Mouse (Mus musculus) embryonic facial prominence, embryonic 11.5 days (tissue): Measurements from ENCODE around the gene Msi2. TPM values are rescaled to one million over a fixed set of nuclear protein-coding genes. Genes with fewer than 3 reads are reported as not detected.

Source experiments
- ATAC-seq: fragments of 200-750 bp; cut with Nextera tagmentation; replicated peaks from 2 replicates; pipeline ENCODE4 v1.8.0; 2017; ENCODE audit warnings: low read depth; ENCODE audit not compliant: insufficient number of reproducible peaks, low FRiP score, low TSS enrichment
- DNase-seq: peaks from one replicate; pipeline ENCODE4 v3.0.0-alpha.2; 2015; ENCODE audit warnings: low spot score
- H3K27ac ChIP-seq: fragments of 300-500 bp; sonication (generic); replicated peaks from 2 replicates; pipeline ENCODE4 v1.5.1; 2014; ENCODE audit warnings: mild to moderate bottlenecking, low read depth, low read length, control low read depth
- H3K27me3 ChIP-seq: fragments of 300-500 bp; sonication (generic); 2 replicates; pipeline ENCODE4 v1.6.1; 2014; ENCODE audit warnings: mild to moderate bottlenecking, low read length, moderate library complexity, mixed read lengths; ENCODE audit not compliant: control insufficient read depth, insufficient read depth
- H3K36me3 ChIP-seq: fragments of 300-500 bp; sonication (generic); replicated peaks from 2 replicates; pipeline ENCODE4 v1.6.1; 2014; ENCODE audit warnings: low read depth, mild to moderate bottlenecking, low read length, moderate library complexity, mixed read lengths; ENCODE audit not compliant: control insufficient read depth, insufficient read depth
- H3K4me1 ChIP-seq: fragments of 300-500 bp; sonication (generic); 2 replicates; pipeline ENCODE4 v1.6.1; 2014; ENCODE audit warnings: low read length, mixed read lengths; ENCODE audit not compliant: control insufficient read depth, insufficient read depth
- H3K4me2 ChIP-seq: fragments of 300-500 bp; sonication (generic); 2 replicates; pipeline ENCODE4 v1.6.1; 2014; ENCODE audit warnings: low read depth, mild to moderate bottlenecking, control low read depth, low read length, moderate library complexity
- H3K4me3 ChIP-seq: fragments of 300-500 bp; sonication (generic); 2 replicates; pipeline ENCODE4 v1.5.1; 2014; ENCODE audit warnings: low read depth, low read length, control low read depth
- H3K9ac ChIP-seq: fragments of 300-500 bp; sonication (generic); replicated peaks from 2 replicates; pipeline ENCODE4 v1.6.1; 2014; ENCODE audit warnings: mild to moderate bottlenecking, control low read depth, low read length
- H3K9me3 ChIP-seq: fragments of 300-500 bp; sonication (generic); replicated peaks from 2 replicates; pipeline ENCODE4 v1.6.1; 2016; ENCODE audit warnings: mild to moderate bottlenecking, low read length, inconsistent platforms, mixed read lengths; ENCODE audit not compliant: control insufficient read depth
- WGBS: fragments of 180-500 bp; shearing (Covaris S2); extraction: QIAGEN DNeasy Blood & Tissue Kit; methylation state at CpG from one replicate; pipeline ENCODE4 v1.1.7; 2014; 5-methylcytosine and 5-hydroxymethylcytosine counted together
- polyA plus RNA-seq: library from polyadenylated mRNA; unstranded; fragments of >200 nt; fragmentation: Nextera tagmentation; extraction: Ambion mirVana; gene quantifications from 2 replicates; pipeline ENCODE4 v1.2.1, GENCODE M21; 2014

The Msi2 gene
- polyA plus RNA-seq, 1 experiment from 2014 or later, result 13.4 TPM

- no peaks in the 10 kb centered on the region for H3K36me3 ChIP-seq
- H3K9ac ChIP-seq, result no peak overlapping the region
These were observed 105.3 kb downstream of the Msi2 start for GRCm38 (mm10) chr11:88613008-88613407.

GRCm38 (mm10) chr11:88612141-88612540, 106.2 kb downstream of the Msi2 start:
- no peaks in the 10 kb centered on the region for H3K36me3 ChIP-seq
- no peaks in the 10 kb centered on the region for H3K4me1 ChIP-seq
- no peak overlapping the region for H3K9ac ChIP-seq
- DNase-seq (no peak), ATAC-seq (no peak)
- no peak overlapping the region for H3K27ac ChIP-seq
- H3K4me3 ChIP-seq, result no peak overlapping the region
- 95% methylated on average over 7 of the region's 7 CpGs for WGBS
- no peak overlapping the region for H3K4me2 ChIP-seq
- no peaks in the 10 kb centered on the region for H3K27me3 ChIP-seq
- H3K9me3 ChIP-seq, result no peaks in the 10 kb centered on the region

More at GRCm38 (mm10) chr11:88613008-88613407, 105.3 kb downstream of the Msi2 start:
- no peak overlapping the region for H3K4me2 ChIP-seq
- H3K27ac ChIP-seq, result no peak overlapping the region
- ATAC-seq (no peak), DNase-seq (no peak)
- H3K4me1 ChIP-seq, result no peaks in the 10 kb centered on the region
- no peaks in the 10 kb centered on the region for H3K9me3 ChIP-seq
- 82% methylated on average over 6 of the region's 6 CpGs for WGBS
- H3K27me3 ChIP-seq, result no peaks in the 10 kb centered on the region
- H3K4me3 ChIP-seq, result no peak overlapping the region

DNA sequence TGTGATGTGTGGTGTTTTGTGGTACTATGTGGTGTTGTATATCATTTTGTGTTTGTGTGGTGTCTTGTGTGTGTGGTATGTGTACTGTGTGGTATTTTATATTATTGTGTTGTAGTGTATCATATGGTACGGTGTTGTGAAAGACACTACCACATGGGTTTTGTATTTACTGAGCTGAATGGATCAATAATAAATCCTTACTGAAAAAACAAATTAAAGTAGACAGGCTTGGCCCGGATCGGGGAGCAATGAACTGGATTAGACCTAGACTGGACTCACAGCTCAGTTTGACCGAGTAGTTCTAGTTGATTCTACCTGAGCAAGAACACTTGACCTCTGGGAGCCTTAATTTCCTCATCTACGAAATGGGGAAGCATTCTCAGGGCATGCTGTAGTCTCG, 107.5 kb downstream of the Msi2 start:
- ATAC-seq (no peak; the same call in 1 of the 2 replicates), DNase-seq (no peak)
- H3K4me3 ChIP-seq, result no peak overlapping the region
- no peak overlapping the region for H3K4me2 ChIP-seq
- H3K9me3 ChIP-seq, result no peaks in the 10 kb centered on the region
- H3K27ac ChIP-seq, result no peak overlapping the region
- no peaks in the 10 kb centered on the region; the same call in 1 of the 2 replicates for H3K4me1 ChIP-seq
- no peaks in the 10 kb centered on the region for H3K27me3 ChIP-seq
- no peak overlapping the region for H3K9ac ChIP-seq
- H3K36me3 ChIP-seq, result no peaks in the 10 kb centered on the region
- WGBS, result 93% methylated on average over 6 of the region's 6 CpGs

DNA sequence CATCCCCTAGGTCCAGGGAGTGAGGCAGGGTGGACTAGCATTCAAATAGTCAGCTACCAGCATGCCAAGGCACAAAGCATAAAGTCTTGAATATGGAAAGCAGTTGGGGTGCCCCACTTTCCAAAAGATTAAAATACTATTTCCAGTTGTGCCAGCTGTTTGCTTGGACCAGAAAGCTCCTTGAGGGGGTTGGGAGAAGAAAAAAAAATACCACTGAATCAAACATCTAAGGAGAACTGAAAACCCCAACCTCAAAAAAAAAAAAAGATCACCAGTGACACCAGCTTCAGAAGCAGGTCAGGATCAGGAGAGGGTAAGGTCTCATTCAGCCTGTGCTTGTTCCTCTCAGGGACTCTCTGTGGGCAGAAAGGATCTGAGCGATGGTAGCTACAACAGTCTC, 108.2 kb downstream of the Msi2 start:
- no peak for ATAC-seq
- Histone ChIP-seq H3K36me3 (no peaks in the 10 kb centered on the region), H3K27ac (no peak overlapping the region), H3K27me3 (no peaks in the 10 kb centered on the region), H3K4me3 (no peak overlapping the region), H3K4me1 (no peaks in the 10 kb centered on the region; the same call in 1 of the 2 replicates), H3K9me3 (no peaks in the 10 kb centered on the region), H3K4me2 (no peak overlapping the region), H3K9ac (no peak overlapping the region)
- DNase-seq, result no peak
- 100% methylated on average over 1 of the region's 1 CpGs for WGBS

DNA sequence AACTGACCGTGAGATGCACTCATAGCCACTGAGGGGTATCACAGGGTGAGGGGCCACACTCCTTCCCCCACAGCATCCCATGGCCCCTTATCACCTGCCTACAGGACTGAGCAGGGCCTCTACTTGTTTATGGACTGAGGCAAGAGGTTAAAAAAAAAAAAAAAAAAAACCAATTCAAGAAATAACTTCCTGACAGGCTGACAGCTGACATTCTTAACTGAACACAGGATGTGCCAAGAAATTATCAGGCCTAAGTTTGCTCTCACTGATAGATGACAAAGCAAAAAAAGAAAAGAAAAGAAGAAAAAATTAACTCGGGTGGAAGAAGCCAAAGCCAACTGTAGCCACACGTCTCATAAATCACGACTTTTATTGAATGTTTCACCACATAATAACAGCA, 109.7 kb downstream of the Msi2 start:
- Histone ChIP-seq H3K36me3 (peaks cover 2% of the 10 kb centered on the region; the same call in 1 of the 2 replicates), H3K4me1 (no peaks in the 10 kb centered on the region; the same call in 1 of the 2 replicates), H3K27me3 (no peaks in the 10 kb centered on the region), H3K9ac (no peak overlapping the region), H3K9me3 (no peaks in the 10 kb centered on the region), H3K4me2 (no peak overlapping the region), H3K4me3 (no peak overlapping the region), H3K27ac (no peak overlapping the region)
- no peak for DNase-seq
- ATAC-seq, result no peak
- WGBS, result 77% methylated on average over 4 of the region's 4 CpGs

DNA sequence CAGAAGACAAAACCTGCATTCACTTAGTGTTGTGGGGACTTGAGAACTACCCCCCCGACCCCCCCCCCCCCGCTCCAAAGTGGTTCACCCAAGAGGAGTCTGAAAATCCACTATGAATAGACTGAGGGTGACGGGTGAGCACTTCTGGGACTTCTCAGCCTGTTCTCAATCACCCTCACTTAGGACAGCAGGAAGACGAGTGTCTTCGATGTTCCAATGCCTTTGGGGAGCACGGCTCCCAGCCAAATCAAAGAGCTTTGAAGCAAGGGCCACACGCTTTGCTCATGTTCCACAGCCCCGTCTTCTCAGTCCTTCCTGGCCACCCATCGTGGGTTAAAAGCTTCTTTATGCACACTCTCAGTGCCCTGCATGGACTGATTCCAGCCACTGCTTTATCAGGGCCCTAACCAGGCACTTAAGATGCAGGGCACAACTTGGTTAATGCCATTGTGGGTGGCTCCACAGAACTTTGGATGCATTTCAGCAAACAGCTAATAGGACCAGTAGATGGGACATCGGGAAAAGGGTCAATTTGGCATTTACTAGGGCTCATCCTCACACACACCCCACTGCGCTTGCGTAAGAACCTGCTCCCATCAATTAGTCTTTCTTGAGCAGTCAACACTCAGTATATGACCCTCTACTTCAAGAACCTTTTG, 110.5 kb downstream of the Msi2 start:
- Histone ChIP-seq H3K9me3 (no peaks in the 10 kb centered on the region), H3K4me2 (no peak overlapping the region), H3K9ac (no peak overlapping the region), H3K4me1 (no peaks in the 10 kb centered on the region; the same call in 1 of the 2 replicates), H3K4me3 (no peak overlapping the region), H3K27ac (no peak overlapping the region), H3K27me3 (no peaks in the 10 kb centered on the region), H3K36me3 (peaks cover 2% of the 10 kb centered on the region; the same call in 1 of the 2 replicates)
- ATAC-seq (no peak), DNase-seq (no peak)
- WGBS, result 82% methylated on average over 12 of the region's 12 CpGs

GRCm38 (mm10) chr11:88605771-88606170, 112.5 kb downstream of the Msi2 start:
- Histone ChIP-seq H3K9me3 (no peaks in the 10 kb centered on the region), H3K27me3 (no peaks in the 10 kb centered on the region), H3K4me1 (peaks cover 5% of the 10 kb centered on the region; the same call in 1 of the 2 replicates), H3K4me3 (no peak overlapping the region), H3K27ac (no peak overlapping the region), H3K9ac (no peak overlapping the region), H3K36me3 (peaks cover 2% of the 10 kb centered on the region; the same call in 1 of the 2 replicates), H3K4me2 (no peak overlapping the region)
- no peak for ATAC-seq
- 85% methylated on average over 6 of the region's 6 CpGs for WGBS
- DNase-seq, result no peak

- Histone ChIP-seq H3K36me3 (peaks cover 2% of the 10 kb centered on the region; the same call in 1 of the 2 replicates), H3K9ac (no peak overlapping the region), H3K27me3 (no peaks in the 10 kb centered on the region), H3K4me2 (no peak overlapping the region), H3K27ac (no peak overlapping the region), H3K4me1 (peaks cover 5% of the 10 kb centered on the region; the same call in 1 of the 2 replicates), H3K4me3 (no peak overlapping the region), H3K9me3 (no peaks in the 10 kb centered on the region)
- DNase-seq (no peak), ATAC-seq (no peak)
- whole genome bisulfite sequencing, result 51% methylated on average over 12 of the region's 12 CpGs
These were observed 113.2 kb downstream of the Msi2 start for GRCm38 (mm10) chr11:88605098-88605525.
